Mouse (Mus musculus): Measurements from ENCODE around the gene Gm20388. TPM values are rescaled to one million over a fixed set of nuclear protein-coding genes. Genes with fewer than 3 reads are reported as not detected.
A peak's percentile ranks its signal among the peaks of the same experiment; 100 is the strongest.
"Not testable (repeated sequence)": the region's sequence is repeated elsewhere in the genome, so short reads cannot be mapped to it uniquely, and the experiment has no call there.

Gm20388 gene
- polyA plus RNA-seq, 1 experiment from 2014 or later = 5.5 TPM

GRCm38 (mm10) chr8:123993597-123993996 lies 4083.0 kb downstream of the Gm20388 start:
- H3K4me3 ChIP-seq = no peak overlapping the region
- no peaks in the 10 kb centered on the region for H3K27me3 ChIP-seq (ENCODE audit: poor library complexity, severe bottlenecking)
- no peak overlapping the region for H3K27ac ChIP-seq
- H3K4me1 ChIP-seq = no peaks in the 10 kb centered on the region
- 92% methylated on average over 5 of the region's 5 CpGs for WGBS
- peaks cover 51% of the 10 kb centered on the region for H3K36me3 ChIP-seq (replicated peaks)
- no peaks in the 10 kb centered on the region for H3K9me3 ChIP-seq
- DNase-seq (ENCODE audit: extremely low spot score, low spot score) = no peak

GRCm38 (mm10) chr8:123993997-123994396 lies 4083.4 kb downstream of the Gm20388 start:
- H3K27me3 ChIP-seq (ENCODE audit: poor library complexity, severe bottlenecking) = no peaks in the 10 kb centered on the region
- H3K4me3 ChIP-seq = no peak overlapping the region
- H3K9me3 ChIP-seq = no peaks in the 10 kb centered on the region
- no peak for DNase-seq (ENCODE audit: extremely low spot score, low spot score)
- no peak overlapping the region for H3K27ac ChIP-seq
- peaks cover 55% of the 10 kb centered on the region for H3K36me3 ChIP-seq (replicated peaks)
- 88% methylated on average over 3 of the region's 3 CpGs for WGBS
- H3K4me1 ChIP-seq = no peaks in the 10 kb centered on the region

- H3K27me3 ChIP-seq (ENCODE audit: poor library complexity, severe bottlenecking) = no peaks in the 10 kb centered on the region
- H3K4me1 ChIP-seq = no peaks in the 10 kb centered on the region
- peaks cover 96% of the 10 kb centered on the region for H3K36me3 ChIP-seq (replicated peaks)
- 95% methylated on average over 2 of the region's 2 CpGs for WGBS
- H3K27ac ChIP-seq = no peak overlapping the region
- H3K9me3 ChIP-seq = no peaks in the 10 kb centered on the region
- DNase-seq (ENCODE audit: extremely low spot score, low spot score) = no peak
- no peak overlapping the region for H3K4me3 ChIP-seq
These were observed 4088.9 kb downstream of the Gm20388 start for GRCm38 (mm10) chr8:123999568-123999967.

- no peaks in the 10 kb centered on the region for H3K4me1 ChIP-seq
- WGBS = 95% methylated on average over 10 of the region's 10 CpGs
- no peak overlapping the region for H3K27ac ChIP-seq
- H3K4me3 ChIP-seq = no peak overlapping the region
- no peaks in the 10 kb centered on the region for H3K9me3 ChIP-seq
- DNase-seq (ENCODE audit: extremely low spot score, low spot score) = no peak
- no peaks in the 10 kb centered on the region for H3K27me3 ChIP-seq (ENCODE audit: poor library complexity, severe bottlenecking)
- peaks cover 99% of the 10 kb centered on the region for H3K36me3 ChIP-seq (replicated peaks)
These were observed 4092.0 kb downstream of the Gm20388 start for GRCm38 (mm10) chr8:124002546-124003108.

- no peak overlapping the region for H3K4me3 ChIP-seq
- WGBS = 93% methylated on average over 6 of the region's 6 CpGs
- no peaks in the 10 kb centered on the region for H3K9me3 ChIP-seq
- H3K27ac ChIP-seq = no peak overlapping the region
- H3K4me1 ChIP-seq = no peaks in the 10 kb centered on the region
- peaks cover 82% of the 10 kb centered on the region for H3K36me3 ChIP-seq (replicated peaks)
- DNase-seq (ENCODE audit: extremely low spot score, low spot score) = no peak
- no peaks in the 10 kb centered on the region for H3K27me3 ChIP-seq (ENCODE audit: poor library complexity, severe bottlenecking)
These were observed 4097.2 kb downstream of the Gm20388 start for GRCm38 (mm10) chr8:124007829-124008228.

GRCm38 (mm10) chr8:124011580-124011979 lies 4100.9 kb downstream of the Gm20388 start:
- WGBS = 91% methylated on average over 3 of the region's 3 CpGs
- Histone ChIP-seq H3K36me3 (replicated peaks) (peaks cover 45% of the 10 kb centered on the region), H3K27me3 (ENCODE audit: poor library complexity, severe bottlenecking) (no peaks in the 10 kb centered on the region), H3K4me3 (no peak overlapping the region), H3K4me1 (no peaks in the 10 kb centered on the region), H3K27ac (no peak overlapping the region), H3K9me3 (no peaks in the 10 kb centered on the region)
- DNase-seq (ENCODE audit: extremely low spot score, low spot score) = no peak

GRCm38 (mm10) chr8:124011989-124012586 lies 4101.4 kb downstream of the Gm20388 start:
- Histone ChIP-seq H3K4me1 (no peaks in the 10 kb centered on the region), H3K9me3 (no peaks in the 10 kb centered on the region), H3K4me3 (no peak overlapping the region), H3K27me3 (ENCODE audit: poor library complexity, severe bottlenecking) (no peaks in the 10 kb centered on the region), H3K27ac (no peak overlapping the region), H3K36me3 (replicated peaks) (peaks cover 39% of the 10 kb centered on the region)
- 96% methylated on average over 3 of the region's 3 CpGs for WGBS
- DNase-seq (ENCODE audit: extremely low spot score, low spot score) = no peak

GRCm38 (mm10) chr8:124014299-124014698 lies 4103.7 kb downstream of the Gm20388 start:
- not testable (repeated sequence) for H3K9me3 ChIP-seq; H3K27me3 ChIP-seq (ENCODE audit: poor library complexity, severe bottlenecking); H3K4me1 ChIP-seq; H3K4me3 ChIP-seq; H3K27ac ChIP-seq; DNase-seq (ENCODE audit: extremely low spot score, low spot score)
- H3K36me3 ChIP-seq (replicated peaks) = peaks cover 17% of the 10 kb centered on the region
- WGBS = 93% methylated on average over 7 of the region's 7 CpGs

- WGBS = 91% methylated on average over 3 of the region's 3 CpGs
- Histone ChIP-seq H3K9me3 (no peaks in the 10 kb centered on the region), H3K4me3 (no peak overlapping the region), H3K36me3 (replicated peaks) (peaks cover 13% of the 10 kb centered on the region), H3K27ac (no peak overlapping the region), H3K27me3 (ENCODE audit: poor library complexity, severe bottlenecking) (no peaks in the 10 kb centered on the region), H3K4me1 (peaks cover 14% of the 10 kb centered on the region)
- DNase-seq (ENCODE audit: extremely low spot score, low spot score) = no peak
These were observed 4104.1 kb downstream of the Gm20388 start for GRCm38 (mm10) chr8:124014751-124015150.

- peaks cover 18% of the 10 kb centered on the region for H3K36me3 ChIP-seq (replicated peaks)
- DNase-seq (ENCODE audit: extremely low spot score, low spot score) = peak; percentile 28
- H3K9me3 ChIP-seq = no peaks in the 10 kb centered on the region
- WGBS = 47% methylated on average over 13 of the region's 13 CpGs
- no peak overlapping the region for H3K27ac ChIP-seq
- H3K4me3 ChIP-seq = peak overlapping the region; percentile 87
- no peaks in the 10 kb centered on the region for H3K27me3 ChIP-seq (ENCODE audit: poor library complexity, severe bottlenecking)
- peaks cover 40% of the 10 kb centered on the region for H3K4me1 ChIP-seq
These were observed 4109.1 kb downstream of the Gm20388 start for GRCm38 (mm10) chr8:124019782-124020181.

GRCm38 (mm10) chr8:124020439-124021236 lies 4110.0 kb downstream of the Gm20388 start:
- H3K9me3 ChIP-seq = no peaks in the 10 kb centered on the region
- WGBS = 1% methylated on average over 55 of the region's 87 CpGs
- H3K4me3 ChIP-seq = peak overlapping the region; percentile 87
- peaks cover 27% of the 10 kb centered on the region for H3K36me3 ChIP-seq (replicated peaks)
- no peaks in the 10 kb centered on the region for H3K27me3 ChIP-seq (ENCODE audit: poor library complexity, severe bottlenecking)
- peak overlapping the region; percentile 98 for H3K27ac ChIP-seq
- DNase-seq (ENCODE audit: extremely low spot score, low spot score) = peak; percentile 69
- H3K4me1 ChIP-seq = peaks cover 40% of the 10 kb centered on the region

GRCm38 (mm10) chr8:124021237-124022227 lies 4110.9 kb downstream of the Gm20388 start, which contains the start of the genes Taf5l and Urb2:
Taf5l (minus strand) TSS chr8:124021397.
Urb2 (plus strand) TSS chr8:124021508.
- peak; percentile 90 for DNase-seq (ENCODE audit: extremely low spot score, low spot score)
- Histone ChIP-seq H3K4me1 (peaks cover 40% of the 10 kb centered on the region), H3K4me3 (peak within 1 kb of the TSS; percentile 87), H3K9me3 (no peaks in the 10 kb centered on the region), H3K36me3 (replicated peaks) (peaks cover 36% of the 10 kb centered on the region), H3K27ac (peak within 1 kb of the TSS; percentile 98), H3K27me3 (ENCODE audit: poor library complexity, severe bottlenecking) (no peaks in the 10 kb centered on the region)
- under 1% methylated on average over 74 of the region's 74 CpGs for WGBS
